Mouse (Mus musculus): ENCODE measurements around the gene Samd5. TPM values are rescaled to one million over a fixed set of nuclear protein-coding genes. Genes with fewer than 3 reads are reported as not detected.
A peak's percentile ranks its signal among the peaks of the same experiment; 100 is the strongest.

The Samd5 gene
- polyA plus RNA-seq, 1 experiment from 2014 or later = 5.4 TPM

GRCm38 (mm10) chr10:9693990-9694699 lies 19.1 kb upstream of the Samd5 start:
- Histone ChIP-seq H3K36me3 (ENCODE audit: control insufficient read depth, insufficient read depth, low read length) (no peaks in the 10 kb centered on the region), H3K27ac (ENCODE audit: low read length) (no peak overlapping the region), H3K9me3 (replicated peaks; ENCODE audit: control insufficient read depth, low read length) (no peaks in the 10 kb centered on the region), H3K4me3 (replicated peaks; ENCODE audit: low read length) (no peak overlapping the region), H3K27me3 (ENCODE audit: control insufficient read depth, insufficient read depth, low read length) (no peaks in the 10 kb centered on the region), H3K4me2 (ENCODE audit: low read depth, low read length) (no peak overlapping the region), H3K9ac (ENCODE audit: low read length) (no peak overlapping the region), H3K4me1 (ENCODE audit: control insufficient read depth, insufficient read depth, low read length) (no peaks in the 10 kb centered on the region)
- WGBS = 70% methylated on average over 16 of the region's 16 CpGs
- no peak for ATAC-seq (ENCODE audit: insufficient read depth, low FRiP score)

GRCm38 (mm10) chr10:9680928-9681327 lies 5.9 kb upstream of the Samd5 start:
- no peaks in the 10 kb centered on the region for H3K9me3 ChIP-seq (replicated peaks; ENCODE audit: control insufficient read depth, low read length)
- H3K4me3 ChIP-seq (replicated peaks; ENCODE audit: low read length) = no peak overlapping the region
- no peak overlapping the region for H3K9ac ChIP-seq (ENCODE audit: low read length)
- H3K36me3 ChIP-seq (ENCODE audit: control insufficient read depth, insufficient read depth, low read length) = no peaks in the 10 kb centered on the region
- no peak overlapping the region for H3K27ac ChIP-seq (ENCODE audit: low read length)
- no peak for ATAC-seq (ENCODE audit: insufficient read depth, low FRiP score)
- no peaks in the 10 kb centered on the region; the same call in 1 of the 2 replicates for H3K27me3 ChIP-seq (ENCODE audit: control insufficient read depth, insufficient read depth, low read length)
- peaks cover 8% of the 10 kb centered on the region; the same call in 1 of the 2 replicates for H3K4me1 ChIP-seq (ENCODE audit: control insufficient read depth, insufficient read depth, low read length)
- H3K4me2 ChIP-seq (ENCODE audit: low read depth, low read length) = no peak overlapping the region
- WGBS = 83% methylated on average over 6 of the region's 6 CpGs

- ATAC-seq (ENCODE audit: insufficient read depth, low FRiP score) = no peak
- 60% methylated on average over 5 of the region's 5 CpGs for WGBS
- H3K4me1 ChIP-seq (ENCODE audit: control insufficient read depth, insufficient read depth, low read length) = peaks cover 8% of the 10 kb centered on the region; the same call in 1 of the 2 replicates
- no peak overlapping the region for H3K4me3 ChIP-seq (replicated peaks; ENCODE audit: low read length)
- H3K27me3 ChIP-seq (ENCODE audit: control insufficient read depth, insufficient read depth, low read length) = no peaks in the 10 kb centered on the region; the same call in 1 of the 2 replicates
- no peak overlapping the region for H3K27ac ChIP-seq (ENCODE audit: low read length)
- no peaks in the 10 kb centered on the region for H3K9me3 ChIP-seq (replicated peaks; ENCODE audit: control insufficient read depth, low read length)
- H3K4me2 ChIP-seq (ENCODE audit: low read depth, low read length) = no peak overlapping the region
- no peaks in the 10 kb centered on the region for H3K36me3 ChIP-seq (ENCODE audit: control insufficient read depth, insufficient read depth, low read length)
- no peak overlapping the region for H3K9ac ChIP-seq (ENCODE audit: low read length)
Observed at GRCm38 (mm10) chr10:9679911-9680310, 4.9 kb upstream of the Samd5 start.

GRCm38 (mm10) chr10:9678071-9678470 lies 3.1 kb upstream of the Samd5 start:
- no peaks in the 10 kb centered on the region for H3K9me3 ChIP-seq (replicated peaks; ENCODE audit: control insufficient read depth, low read length)
- no peak overlapping the region for H3K27ac ChIP-seq (ENCODE audit: low read length)
- H3K4me3 ChIP-seq (replicated peaks; ENCODE audit: low read length) = no peak overlapping the region
- no peak overlapping the region for H3K4me2 ChIP-seq (ENCODE audit: low read depth, low read length)
- H3K4me1 ChIP-seq (ENCODE audit: control insufficient read depth, insufficient read depth, low read length) = peaks cover 11% of the 10 kb centered on the region
- no peak for ATAC-seq (ENCODE audit: insufficient read depth, low FRiP score)
- 37% methylated on average over 5 of the region's 5 CpGs for WGBS
- H3K9ac ChIP-seq (ENCODE audit: low read length) = no peak overlapping the region
- H3K27me3 ChIP-seq (ENCODE audit: control insufficient read depth, insufficient read depth, low read length) = no peaks in the 10 kb centered on the region; the same call in 1 of the 2 replicates
- H3K36me3 ChIP-seq (ENCODE audit: control insufficient read depth, insufficient read depth, low read length) = no peaks in the 10 kb centered on the region

- Histone ChIP-seq H3K9me3 (replicated peaks; ENCODE audit: control insufficient read depth, low read length) (no peaks in the 10 kb centered on the region), H3K4me1 (ENCODE audit: control insufficient read depth, insufficient read depth, low read length) (peaks cover 11% of the 10 kb centered on the region), H3K9ac (ENCODE audit: low read length) (peak overlapping the region; percentile 61), H3K36me3 (ENCODE audit: control insufficient read depth, insufficient read depth, low read length) (no peaks in the 10 kb centered on the region), H3K4me2 (ENCODE audit: low read depth, low read length) (peak overlapping the region; percentile 56), H3K4me3 (replicated peaks; ENCODE audit: low read length) (peak overlapping the region; percentile 37), H3K27ac (ENCODE audit: low read length) (no peak overlapping the region), H3K27me3 (ENCODE audit: control insufficient read depth, insufficient read depth, low read length) (no peaks in the 10 kb centered on the region; the same call in 1 of the 2 replicates)
- peak; percentile 67; the same call in 1 of the 2 replicates for ATAC-seq (ENCODE audit: insufficient read depth, low FRiP score)
- WGBS = 1% methylated on average over 17 of the region's 17 CpGs
Observed at GRCm38 (mm10) chr10:9676886-9677285, 1.9 kb upstream of the Samd5 start.

- no peaks in the 10 kb centered on the region; the same call in 1 of the 2 replicates for H3K27me3 ChIP-seq (ENCODE audit: control insufficient read depth, insufficient read depth, low read length)
- peaks cover 11% of the 10 kb centered on the region for H3K4me1 ChIP-seq (ENCODE audit: control insufficient read depth, insufficient read depth, low read length)
- H3K36me3 ChIP-seq (ENCODE audit: control insufficient read depth, insufficient read depth, low read length) = no peaks in the 10 kb centered on the region
- H3K4me3 ChIP-seq (replicated peaks; ENCODE audit: low read length) = no peak overlapping the region
- no peaks in the 10 kb centered on the region for H3K9me3 ChIP-seq (replicated peaks; ENCODE audit: control insufficient read depth, low read length)
- 17% methylated on average over 7 of the region's 7 CpGs for WGBS
- peak overlapping the region; percentile 92; the same call in 1 of the 2 replicates for H3K4me2 ChIP-seq (ENCODE audit: low read depth, low read length)
- ATAC-seq (ENCODE audit: insufficient read depth, low FRiP score) = no peak
- 0 out of 2 replicates have a peak overlapping the region, but pooled peaks have one; percentile 32 for H3K9ac ChIP-seq (ENCODE audit: low read length)
- H3K27ac ChIP-seq (ENCODE audit: low read length) = no peak overlapping the region
Observed at GRCm38 (mm10) chr10:9676418-9676786, 1.4 kb upstream of the Samd5 start.

GRCm38 (mm10) chr10:9675550-9676417 lies 776 bp upstream of the Samd5 start:
- Histone ChIP-seq H3K4me3 (replicated peaks; ENCODE audit: low read length) (peak overlapping the region; percentile 79), H3K4me1 (ENCODE audit: control insufficient read depth, insufficient read depth, low read length) (peaks cover 11% of the 10 kb centered on the region), H3K36me3 (ENCODE audit: control insufficient read depth, insufficient read depth, low read length) (no peaks in the 10 kb centered on the region), H3K27ac (ENCODE audit: low read length) (peak overlapping the region; percentile 62; the same call in 1 of the 2 replicates), H3K9me3 (replicated peaks; ENCODE audit: control insufficient read depth, low read length) (no peaks in the 10 kb centered on the region), H3K27me3 (ENCODE audit: control insufficient read depth, insufficient read depth, low read length) (no peaks in the 10 kb centered on the region; the same call in 1 of the 2 replicates), H3K4me2 (ENCODE audit: low read depth, low read length) (peak overlapping the region; percentile 92), H3K9ac (ENCODE audit: low read length) (peak overlapping the region; percentile 83)
- 9% methylated on average over 36 of the region's 36 CpGs for WGBS
- peak; percentile 42; the same call in 1 of the 2 replicates for ATAC-seq (ENCODE audit: insufficient read depth, low FRiP score)

GRCm38 (mm10) chr10:9673276-9673675 lies 1.7 kb downstream of the Samd5 start:
- no peak for ATAC-seq (ENCODE audit: insufficient read depth, low FRiP score)
- Histone ChIP-seq H3K9ac (ENCODE audit: low read length) (no peak overlapping the region), H3K9me3 (replicated peaks; ENCODE audit: control insufficient read depth, low read length) (no peaks in the 10 kb centered on the region), H3K27ac (ENCODE audit: low read length) (no peak overlapping the region), H3K27me3 (ENCODE audit: control insufficient read depth, insufficient read depth, low read length) (no peaks in the 10 kb centered on the region; the same call in 1 of the 2 replicates), H3K4me1 (ENCODE audit: control insufficient read depth, insufficient read depth, low read length) (peaks cover 11% of the 10 kb centered on the region), H3K4me3 (replicated peaks; ENCODE audit: low read length) (peak overlapping the region; percentile 79), H3K36me3 (ENCODE audit: control insufficient read depth, insufficient read depth, low read length) (no peaks in the 10 kb centered on the region), H3K4me2 (ENCODE audit: low read depth, low read length) (peak overlapping the region; percentile 92)

- Histone ChIP-seq H3K27ac (ENCODE audit: low read length) (no peak overlapping the region), H3K4me1 (ENCODE audit: control insufficient read depth, insufficient read depth, low read length) (peaks cover 7% of the 10 kb centered on the region; the same call in 1 of the 2 replicates), H3K36me3 (ENCODE audit: control insufficient read depth, insufficient read depth, low read length) (no peaks in the 10 kb centered on the region), H3K27me3 (ENCODE audit: control insufficient read depth, insufficient read depth, low read length) (no peaks in the 10 kb centered on the region; the same call in 1 of the 2 replicates), H3K9me3 (replicated peaks; ENCODE audit: control insufficient read depth, low read length) (no peaks in the 10 kb centered on the region), H3K9ac (ENCODE audit: low read length) (no peak overlapping the region), H3K4me3 (replicated peaks; ENCODE audit: low read length) (peak overlapping the region; percentile 79; the same call in 1 of the 2 replicates), H3K4me2 (ENCODE audit: low read depth, low read length) (peak overlapping the region; percentile 92)
- no peak for ATAC-seq (ENCODE audit: insufficient read depth, low FRiP score)
- 90% methylated on average over 5 of the region's 5 CpGs for WGBS
Observed at GRCm38 (mm10) chr10:9672751-9673150, 2.3 kb downstream of the Samd5 start.
